Mouse (Mus musculus) forebrain, embryonic 11.5 days (tissue): Measurements from ENCODE around the gene Gm10037. TPM values are rescaled to one million over a fixed set of nuclear protein-coding genes. Genes with fewer than 3 reads are reported as not detected.
"Not testable (repeated sequence)": the region's sequence is repeated elsewhere in the genome, so short reads cannot be mapped to it uniquely, and the experiment has no call there.

ENCODE experiments used
- ATAC-seq: fragments of 200-750 bp; cut with Nextera tagmentation; replicated peaks from 2 replicates; pipeline ENCODE4 v1.8.0; 2017; ENCODE audit warnings: moderate TSS enrichment; ENCODE audit not compliant: low FRiP score
- DNase-seq: peaks from one replicate; pipeline ENCODE4 v3.0.0-alpha.2; 2017; ENCODE audit warnings: low spot score
- H3K27ac ChIP-seq: fragments of 300-500 bp; sonication (generic); 2 replicates; pipeline ENCODE4 v1.5.1; 2014; ENCODE audit warnings: low read depth, low read length
- H3K27me3 ChIP-seq: fragments of 300-500 bp; sonication (generic); 2 replicates; pipeline ENCODE4 v1.6.1; 2014; ENCODE audit warnings: mild to moderate bottlenecking, low read length, mixed read lengths; ENCODE audit not compliant: control insufficient read depth, insufficient read depth
- H3K36me3 ChIP-seq: fragments of 300-500 bp; sonication (generic); 2 replicates; pipeline ENCODE4 v1.6.1; 2014; ENCODE audit warnings: mild to moderate bottlenecking, low read length, moderate library complexity, mixed read lengths; ENCODE audit not compliant: control insufficient read depth, insufficient read depth
- H3K4me1 ChIP-seq: fragments of 300-500 bp; sonication (generic); replicated peaks from 2 replicates; pipeline ENCODE4 v1.6.1; 2014; ENCODE audit warnings: low read length, mixed read lengths; ENCODE audit not compliant: control insufficient read depth, insufficient read depth
- H3K4me2 ChIP-seq: fragments of 300-500 bp; sonication (generic); 2 replicates; pipeline ENCODE4 v1.6.1; 2014; ENCODE audit warnings: low read depth, mild to moderate bottlenecking, low read length, moderate library complexity, mixed read lengths; ENCODE audit not compliant: severe bottlenecking
- H3K4me3 ChIP-seq: fragments of 300-500 bp; sonication (generic); 2 replicates; pipeline ENCODE4 v1.5.1; 2014; ENCODE audit warnings: low read depth, low read length
- H3K9ac ChIP-seq: fragments of 300-500 bp; sonication (generic); 2 replicates; pipeline ENCODE4 v1.6.1; 2014; ENCODE audit warnings: low read length
- H3K9me3 ChIP-seq: fragments of 300-500 bp; sonication (generic); 2 replicates; pipeline ENCODE4 v1.6.1; 2016; ENCODE audit warnings: low read length, mixed read lengths; ENCODE audit not compliant: control insufficient read depth
- WGBS: fragments of 180-500 bp; shearing (Covaris S2); extraction: QIAGEN DNeasy Blood & Tissue Kit; methylation state at CpG from one replicate; pipeline ENCODE4 v1.1.7; 2014; 5-methylcytosine and 5-hydroxymethylcytosine counted together
- polyA plus RNA-seq: library from polyadenylated mRNA; unstranded; fragments of >200 nt; fragmentation: Nextera tagmentation; extraction: Ambion mirVana; gene quantifications from 2 replicates; pipeline ENCODE4 v1.2.1, GENCODE M21; 2014

Gm10037 gene
- 2.7 and 2.8 TPM in 2 replicates for polyA plus RNA-seq

DNA sequence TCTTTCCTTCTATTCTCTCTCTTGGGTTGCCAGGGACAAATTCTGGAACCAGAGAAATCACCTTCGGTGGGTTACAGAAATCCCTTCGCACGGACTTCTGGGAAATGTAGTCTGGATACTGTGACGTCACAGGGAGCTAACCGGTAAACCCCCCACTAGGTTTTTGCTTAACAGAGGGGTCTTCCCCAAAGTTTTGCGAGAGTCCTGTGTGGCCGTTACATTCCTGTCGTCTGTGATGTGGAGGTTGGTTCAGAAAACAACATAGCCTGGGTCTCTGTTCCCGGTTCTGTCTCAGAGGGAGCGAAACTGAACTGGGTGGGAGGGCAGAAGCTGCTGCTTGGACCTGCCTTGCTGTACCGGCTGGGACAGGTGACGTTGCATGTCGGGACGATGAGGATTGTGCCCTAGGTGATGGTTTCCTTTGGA, at the start of gene Gm10037:
TSS of gene Gm10037 (plus strand) at position 196 of the 426 bp plus-strand sequence.
- peak within 1 kb of the TSS; percentile 50 for H3K4me2 ChIP-seq
- no peaks in the 10 kb centered on the region for H3K4me1 ChIP-seq
- no peaks in the 10 kb centered on the region for H3K27me3 ChIP-seq
- ATAC-seq (peak; percentile 76), DNase-seq (peak; percentile 56)
- H3K9me3 ChIP-seq = peaks cover 2% of the 10 kb centered on the region; the same call in 1 of the 2 replicates
- 1% methylated on average over 14 of the region's 14 CpGs for WGBS
- no peak within 1 kb of the TSS for H3K27ac ChIP-seq
- peaks cover 6% of the 10 kb centered on the region for H3K36me3 ChIP-seq
- H3K9ac ChIP-seq = peak within 1 kb of the TSS; percentile 46
- H3K4me3 ChIP-seq = peak within 1 kb of the TSS; percentile 47

- 94% methylated on average over 10 of the region's 10 CpGs for WGBS
- ATAC-seq = no peak
Measured at GRCm38 (mm10) chr13:67791921-67792455, 38.9 kb upstream of the Gm10037 start.

DNA sequence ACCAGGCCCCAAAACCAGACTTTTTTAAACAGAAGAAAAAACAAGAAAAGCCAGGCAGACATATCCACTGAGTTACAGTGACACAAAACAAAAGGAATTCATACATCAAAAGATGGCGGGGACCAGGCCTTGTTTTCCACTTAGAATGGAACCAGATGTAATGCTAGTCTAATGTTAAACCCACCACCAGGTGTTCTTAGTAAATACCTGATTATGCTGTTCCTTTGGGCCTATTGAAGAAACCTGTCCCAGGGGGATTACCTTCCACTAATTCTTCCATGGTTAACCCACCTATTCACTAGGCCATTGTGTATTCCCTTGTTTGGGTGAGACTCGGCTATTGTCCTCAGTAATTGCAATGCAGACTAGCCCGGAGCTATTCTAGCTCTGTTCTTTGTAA, 32.3 kb upstream of the Gm10037 start:
- ATAC-seq (no peak), DNase-seq (no peak)
- Histone ChIP-seq H3K4me1 (no peaks in the 10 kb centered on the region), H3K36me3 (no peaks in the 10 kb centered on the region), H3K9me3 (no peaks in the 10 kb centered on the region), H3K9ac (no peak overlapping the region), H3K4me3 (no peak overlapping the region), H3K4me2 (no peak overlapping the region), H3K27me3 (no peaks in the 10 kb centered on the region), H3K27ac (no peak overlapping the region)
- 58% methylated on average over 3 of the region's 3 CpGs for WGBS

More at GRCm38 (mm10) chr13:67791921-67792455, 38.9 kb upstream of the Gm10037 start:
- Histone ChIP-seq H3K4me2 (no peak overlapping the region), H3K36me3 (no peaks in the 10 kb centered on the region), H3K27me3 (no peaks in the 10 kb centered on the region), H3K4me1 (no peaks in the 10 kb centered on the region), H3K4me3 (no peak overlapping the region), H3K9me3 (no peaks in the 10 kb centered on the region), H3K27ac (no peak overlapping the region), H3K9ac (no peak overlapping the region)
- DNase-seq = no peak

GRCm38 (mm10) chr13:67799151-67799550, 31.8 kb upstream of the Gm10037 start:
- not testable (repeated sequence) for DNase-seq, H3K4me2 ChIP-seq, H3K4me3 ChIP-seq, ATAC-seq, H3K36me3 ChIP-seq, H3K27ac ChIP-seq, H3K4me1 ChIP-seq, H3K9ac ChIP-seq, H3K27me3 ChIP-seq, H3K9me3 ChIP-seq
- 78% methylated on average over 3 of the region's 3 CpGs for WGBS

GRCm38 (mm10) chr13:67811651-67812210, 19.2 kb upstream of the Gm10037 start:
- WGBS = 68% methylated on average over 1 of the region's 1 CpGs
- Histone ChIP-seq H3K27ac (no peak overlapping the region), H3K27me3 (no peaks in the 10 kb centered on the region), H3K4me2 (no peak overlapping the region), H3K4me3 (no peak overlapping the region), H3K4me1 (no peaks in the 10 kb centered on the region; the same call in 1 of the 2 replicates), H3K9me3 (no peaks in the 10 kb centered on the region; the same call in 1 of the 2 replicates), H3K36me3 (no peaks in the 10 kb centered on the region), H3K9ac (no peak overlapping the region)
- ATAC-seq (no peak), DNase-seq (no peak)

- peak; percentile 49 for ATAC-seq
- DNase-seq = no peak
- Histone ChIP-seq H3K4me2 (no peak overlapping the region), H3K9me3 (no peaks in the 10 kb centered on the region; the same call in 1 of the 2 replicates), H3K27me3 (no peaks in the 10 kb centered on the region), H3K4me3 (peak overlapping the region; percentile 80), H3K27ac (no peak overlapping the region), H3K9ac (no peak overlapping the region; the same call in 1 of the 2 replicates), H3K36me3 (no peaks in the 10 kb centered on the region), H3K4me1 (no peaks in the 10 kb centered on the region; the same call in 1 of the 2 replicates)
- 77% methylated on average over 8 of the region's 8 CpGs for WGBS
Measured at GRCm38 (mm10) chr13:67812961-67813709, 17.8 kb upstream of the Gm10037 start.

DNA sequence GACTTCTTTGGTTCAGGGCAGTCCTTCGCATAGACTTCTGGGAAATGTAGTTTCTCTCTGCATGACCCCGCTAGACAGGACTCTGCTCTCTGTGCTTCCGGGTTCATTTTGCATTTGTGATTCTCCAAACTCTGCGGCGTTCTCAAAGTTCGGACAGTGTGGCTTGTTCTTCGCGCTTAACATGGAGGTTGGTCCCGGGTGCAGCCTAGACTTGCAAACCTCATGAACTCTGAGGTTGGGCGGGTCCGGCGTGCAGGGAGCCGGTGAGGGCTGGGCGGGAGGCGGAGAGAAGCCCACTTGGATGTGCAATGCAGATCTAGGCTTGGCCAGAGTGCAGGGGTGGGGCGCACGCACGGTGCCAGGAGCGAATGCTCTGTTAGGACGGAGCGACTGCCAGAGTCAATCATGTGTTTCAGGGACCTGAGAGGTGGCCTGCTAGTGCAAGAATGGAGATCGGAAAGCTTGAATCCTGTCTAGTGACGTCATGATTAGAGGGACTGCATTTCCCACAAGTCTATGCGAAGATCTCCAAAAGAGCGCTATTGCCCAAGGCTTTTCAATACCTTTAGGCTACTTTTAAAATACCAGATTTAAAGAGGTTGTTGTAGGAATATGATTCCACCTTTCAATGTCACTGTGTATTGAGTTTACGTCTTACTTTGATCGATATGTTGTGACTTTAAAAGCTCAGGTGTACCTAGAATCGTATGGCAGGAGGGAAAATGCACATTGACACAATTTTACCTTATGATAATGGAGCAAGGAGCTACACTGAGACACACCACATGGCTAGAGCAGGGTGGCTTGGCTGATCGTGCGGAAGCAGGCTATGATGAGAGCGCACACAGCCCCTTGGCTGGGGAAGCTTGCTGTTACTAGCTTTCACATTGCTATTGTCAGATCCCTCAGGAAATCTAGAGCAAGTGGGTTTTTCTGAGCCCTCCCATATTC, 16.9 kb upstream of the Gm10037 start, which contains the start of gene Zfp273:
TSS of gene Zfp273 (plus strand) at position 31 of the 951 bp plus-strand sequence.
- Histone ChIP-seq H3K4me3 (peak within 1 kb of the TSS; percentile 80), H3K4me1 (no peaks in the 10 kb centered on the region; the same call in 1 of the 2 replicates), H3K9ac (peak within 1 kb of the TSS; percentile 65), H3K36me3 (no peaks in the 10 kb centered on the region), H3K4me2 (peak within 1 kb of the TSS; percentile 68), H3K9me3 (no peaks in the 10 kb centered on the region; the same call in 1 of the 2 replicates), H3K27me3 (no peaks in the 10 kb centered on the region), H3K27ac (peak within 1 kb of the TSS; percentile 70; the same call in 1 of the 2 replicates)
- WGBS = 4% methylated on average over 31 of the region's 31 CpGs
- DNase-seq = peak; percentile 78
- ATAC-seq = peak; percentile 95

GRCm38 (mm10) chr13:67818636-67819035, 12.3 kb upstream of the Gm10037 start:
- H3K4me1 ChIP-seq = no peaks in the 10 kb centered on the region; the same call in 1 of the 2 replicates
- H3K4me3 ChIP-seq = no peak overlapping the region
- DNase-seq = no peak
- H3K4me2 ChIP-seq = no peak overlapping the region
- no peaks in the 10 kb centered on the region; the same call in 1 of the 2 replicates for H3K9me3 ChIP-seq
- H3K27me3 ChIP-seq = no peaks in the 10 kb centered on the region
- 89% methylated on average over 1 of the region's 1 CpGs for WGBS
- H3K9ac ChIP-seq = no peak overlapping the region
- H3K27ac ChIP-seq = no peak overlapping the region
- no peaks in the 10 kb centered on the region; the same call in 1 of the 2 replicates for H3K36me3 ChIP-seq
- no peak for ATAC-seq
